Mouse (Mus musculus) lung, postnatal 36 days (tissue): ENCODE measurements around the gene Enkur.
A peak's percentile ranks its signal among the peaks of the same experiment; 100 is the strongest.
"Not testable (repeated sequence)": the region's sequence is repeated elsewhere in the genome, so short reads cannot be mapped to it uniquely, and the experiment has no call there.

Experiments used
- DNase-seq: peaks from one replicate; pipeline ENCODE4 v3.0.0; 2022; ENCODE audit warnings: mixed read lengths

The Enkur gene

DNA sequence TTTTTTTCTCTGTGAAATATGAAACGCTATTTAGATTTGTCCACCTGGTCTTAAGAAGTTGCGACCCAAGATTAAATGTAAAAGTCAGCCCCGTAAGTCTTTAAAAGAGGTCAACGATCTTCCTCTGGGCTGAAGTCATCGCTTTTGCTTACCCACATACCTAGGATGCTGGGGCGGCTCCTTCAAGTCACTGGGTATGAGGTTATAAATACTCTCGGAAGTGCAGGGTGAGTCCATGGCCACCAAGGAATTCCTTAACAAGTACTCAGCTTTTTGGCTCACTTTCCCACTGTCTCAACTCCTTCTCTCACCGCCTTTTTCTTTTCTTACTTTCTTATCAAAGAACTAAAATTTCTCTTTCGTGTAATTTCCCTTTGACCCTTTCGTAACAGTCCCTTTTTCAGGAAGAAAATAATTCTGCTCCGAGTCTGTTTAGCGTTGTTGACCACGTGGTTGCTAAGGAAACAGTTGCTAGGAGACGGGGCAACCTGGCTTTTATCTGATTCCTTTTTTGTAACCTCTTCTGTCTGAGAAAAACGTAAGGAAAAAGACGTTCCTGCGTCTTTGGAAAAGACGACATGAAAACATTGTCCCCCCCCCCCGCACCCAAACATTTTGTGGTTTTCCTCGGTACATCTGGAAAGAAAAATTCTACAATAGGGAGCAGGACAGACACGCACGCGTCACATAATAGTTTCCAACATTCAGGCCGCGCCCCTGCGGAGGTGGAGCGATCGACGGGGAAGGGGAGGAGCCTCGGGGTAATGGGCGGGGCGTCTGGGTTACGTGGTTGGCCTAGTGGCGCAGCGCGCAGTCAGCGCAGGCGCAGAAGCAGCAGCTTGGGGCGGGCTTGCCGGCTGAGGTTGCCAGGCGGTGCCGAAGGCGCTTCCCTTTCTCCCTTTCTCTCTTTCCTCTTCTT, at the start of gene Enkur, which contains the start of gene Thnsl1:
TSS of gene Enkur (minus strand) at position 454 of the 919 bp plus-strand sequence.
TSS of gene Thnsl1 (plus strand) at position 813 of the 919 bp plus-strand sequence.
- DNase-seq: peak; percentile 99

DNA sequence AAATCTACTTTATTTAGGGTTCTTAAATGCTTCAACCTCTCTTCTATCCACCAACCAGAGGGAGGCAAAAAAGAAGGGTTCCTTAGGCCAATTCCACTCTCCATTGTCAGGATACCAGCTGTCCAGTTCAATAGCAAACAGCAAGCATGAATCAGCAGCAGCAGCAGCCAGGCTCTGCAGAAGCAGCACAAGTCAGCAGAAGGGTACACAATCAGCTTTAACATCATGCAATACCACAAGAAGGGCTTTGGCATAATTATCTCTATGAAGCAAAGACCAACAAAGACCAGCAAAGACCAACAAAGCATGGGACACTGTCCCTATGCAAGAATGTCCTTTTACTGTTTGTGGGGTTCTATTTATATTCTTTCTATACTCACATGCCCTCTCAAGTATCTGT, 49.1 kb upstream of the Enkur start:
- no peak for DNase-seq

DNA sequence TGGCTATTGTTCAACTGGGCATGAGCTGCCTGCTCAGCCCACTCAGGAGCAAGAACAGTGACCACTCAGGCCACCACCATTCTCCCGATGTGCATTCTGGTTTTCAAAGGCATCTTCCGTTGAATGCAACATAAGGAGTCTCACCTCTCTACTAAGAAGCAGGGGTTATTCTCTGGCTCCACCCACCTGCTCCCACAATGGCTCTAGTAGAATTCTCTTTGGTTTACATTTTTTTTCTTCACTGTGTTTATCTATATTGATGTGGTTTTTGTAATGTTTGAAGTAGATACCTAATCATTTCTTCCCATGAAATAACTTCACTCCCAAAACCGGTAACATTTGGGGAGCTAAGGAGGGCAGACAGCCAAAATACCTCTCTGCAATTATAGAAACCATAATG, 48.5 kb upstream of the Enkur start:
- no peak for DNase-seq

DNA sequence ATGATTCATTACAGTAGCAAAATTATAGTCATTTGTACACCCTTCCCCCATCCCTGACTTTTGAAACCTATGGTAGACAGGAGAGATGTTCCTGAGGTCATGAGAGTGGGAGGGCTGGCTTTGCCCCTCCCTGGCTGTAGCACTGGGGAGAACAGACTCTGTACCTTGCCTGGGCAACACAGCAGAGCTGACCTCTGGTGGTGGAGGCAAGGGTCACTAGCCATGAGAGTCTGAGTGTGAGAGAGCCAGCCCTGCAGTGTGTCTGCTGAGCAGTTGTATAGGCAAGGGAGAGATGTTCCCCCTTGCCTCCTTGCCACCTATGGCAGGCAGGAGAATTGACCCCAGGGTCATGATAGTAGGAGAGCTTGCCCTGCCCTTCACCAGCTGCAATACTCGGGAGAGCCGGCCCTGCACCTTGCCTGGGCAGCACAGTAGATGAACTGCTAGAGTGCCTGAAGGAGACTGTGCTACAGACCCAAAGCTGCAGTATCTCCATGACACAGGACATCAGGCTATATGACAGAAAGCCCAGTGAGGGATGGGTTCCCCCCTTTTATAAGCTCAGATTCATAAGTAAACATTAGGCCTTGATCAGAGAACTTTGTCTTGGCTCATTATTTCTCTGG, 40.4 kb upstream of the Enkur start:
- DNase-seq: no peak

GRCm38 (mm10) chr2:21244986-21245385, 39.8 kb upstream of the Enkur start:
- peak; percentile 56 for DNase-seq

- not testable (repeated sequence) for DNase-seq
These were observed 38.9 kb upstream of the Enkur start for GRCm38 (mm10) chr2:21244104-21244503.

DNA sequence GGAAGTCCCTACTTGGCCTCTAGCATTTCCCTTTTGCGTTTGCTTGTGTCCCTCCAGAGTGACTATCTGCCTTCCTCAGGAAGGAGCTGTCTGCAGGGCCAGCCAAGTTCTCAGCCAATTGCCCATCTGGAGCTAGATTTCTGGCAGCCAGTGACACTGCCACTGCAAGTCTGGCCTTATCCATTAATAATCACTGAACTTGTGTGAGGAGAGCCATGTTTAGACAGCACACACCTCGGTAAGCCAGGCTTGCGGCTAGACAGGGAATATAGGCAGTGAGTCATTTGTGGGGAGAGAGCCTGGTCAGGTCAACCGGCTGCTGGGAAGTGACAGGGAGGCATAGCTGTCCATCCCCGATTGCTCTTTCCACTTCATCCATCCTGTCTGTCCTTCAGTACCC, 31.7 kb upstream of the Enkur start:
- DNase-seq: no peak

- no peak for DNase-seq
These were observed 30.8 kb upstream of the Enkur start for GRCm38 (mm10) chr2:21235844-21236386.

DNA sequence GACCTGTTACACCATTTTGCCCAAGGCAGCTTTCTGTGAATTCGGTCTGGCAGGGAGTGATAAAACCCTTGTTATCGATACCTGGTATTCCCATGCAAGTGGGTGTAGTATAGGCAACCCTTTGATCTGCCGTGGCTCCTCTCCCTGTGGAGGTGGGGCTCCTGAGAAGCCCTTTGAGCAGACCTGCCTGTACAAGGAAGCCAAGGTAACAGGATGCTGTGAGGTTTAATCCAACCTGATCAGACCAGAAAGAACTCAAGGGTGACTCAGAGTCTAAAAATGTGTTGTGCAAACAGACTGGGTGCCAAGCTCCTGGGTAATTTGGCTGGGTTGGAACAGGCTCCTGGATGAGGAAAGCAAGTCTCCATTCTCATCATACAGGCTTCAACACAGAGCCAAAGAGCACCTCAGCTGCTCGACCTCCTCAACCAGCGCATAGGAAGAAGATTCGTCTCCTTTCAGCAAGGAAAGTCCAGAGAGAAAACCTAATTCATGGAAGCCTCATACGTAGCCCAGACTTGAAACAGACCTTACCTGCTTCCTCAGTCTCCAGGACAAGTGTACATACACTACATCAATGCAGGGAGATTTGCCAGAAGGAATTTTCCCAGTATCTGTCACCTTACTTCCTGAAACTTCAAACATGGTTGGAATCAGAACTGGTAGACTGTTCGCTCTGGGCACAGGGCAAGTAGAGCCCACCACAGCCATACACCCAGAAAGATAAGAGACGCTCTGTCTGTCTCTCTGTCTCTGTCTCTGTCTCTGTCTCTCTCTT, 29.9 kb upstream of the Enkur start:
- peak; percentile 86 for DNase-seq

DNA sequence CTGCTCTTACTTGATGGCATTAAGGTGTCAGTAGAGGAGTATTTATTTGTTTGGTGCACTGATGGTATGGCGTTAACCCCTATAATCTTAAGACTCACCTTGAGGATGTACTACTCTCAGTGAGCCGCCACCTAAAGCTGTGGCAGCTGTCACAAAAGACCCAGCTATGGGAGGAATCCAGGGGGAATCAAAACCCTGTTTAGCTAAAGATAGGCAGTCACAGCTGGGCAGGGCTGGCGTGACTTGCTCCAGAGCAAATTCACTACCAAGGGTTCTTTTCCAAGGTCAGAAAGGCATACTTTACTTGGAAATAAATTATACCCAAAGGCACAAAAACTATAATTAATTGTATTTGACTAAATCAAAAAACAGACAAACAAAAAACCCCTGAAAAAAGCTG, 26.0 kb upstream of the Enkur start:
- no peak for DNase-seq

- no peak for DNase-seq
These were observed 25.1 kb upstream of the Enkur start for GRCm38 (mm10) chr2:21230276-21230675.

- DNase-seq: no peak
These were observed 17.6 kb upstream of the Enkur start for GRCm38 (mm10) chr2:21222453-21223384.

DNA sequence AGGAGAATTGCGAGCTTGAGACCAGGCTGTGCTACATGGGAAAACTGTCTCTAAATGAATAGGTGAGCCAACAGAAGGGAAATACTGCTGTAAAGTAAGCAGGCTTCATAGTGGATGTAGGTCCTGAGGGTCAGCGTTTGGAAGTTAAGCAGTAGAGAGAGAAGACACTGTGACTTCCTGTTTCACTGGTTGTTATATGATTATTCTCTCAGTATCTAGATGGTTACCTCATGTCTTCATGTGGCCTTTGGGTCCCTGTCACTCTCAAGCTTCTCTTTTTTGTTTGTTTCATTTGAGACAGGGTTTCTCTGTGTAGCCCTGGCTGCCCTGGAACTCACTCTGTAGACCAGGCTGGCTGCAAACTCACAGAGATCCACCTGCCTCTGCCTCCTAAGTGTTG, 10.1 kb upstream of the Enkur start:
- no peak for DNase-seq

- no peak for DNase-seq
These were observed 9.2 kb upstream of the Enkur start for GRCm38 (mm10) chr2:21214322-21214721.

DNA sequence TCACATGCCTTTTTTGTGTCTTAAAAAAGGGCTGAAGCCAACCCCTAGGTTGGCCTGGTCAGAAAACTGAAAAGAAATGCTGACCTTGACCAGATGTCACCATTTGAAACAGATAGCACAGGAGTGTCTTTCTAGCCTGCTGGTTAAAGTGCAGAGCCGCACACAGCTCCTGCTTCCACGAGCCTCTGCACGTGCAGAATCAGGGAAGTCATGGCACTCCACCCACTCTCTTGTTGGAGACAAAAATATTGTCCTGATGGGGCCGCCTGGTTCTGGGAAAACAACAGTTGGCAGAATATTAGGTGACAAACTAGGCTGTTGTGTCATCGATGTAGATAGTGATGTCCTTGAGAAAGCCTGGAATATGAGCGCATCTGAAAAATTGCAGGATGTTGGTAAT, 6.2 kb upstream of the Enkur start:
- no peak for DNase-seq

DNA sequence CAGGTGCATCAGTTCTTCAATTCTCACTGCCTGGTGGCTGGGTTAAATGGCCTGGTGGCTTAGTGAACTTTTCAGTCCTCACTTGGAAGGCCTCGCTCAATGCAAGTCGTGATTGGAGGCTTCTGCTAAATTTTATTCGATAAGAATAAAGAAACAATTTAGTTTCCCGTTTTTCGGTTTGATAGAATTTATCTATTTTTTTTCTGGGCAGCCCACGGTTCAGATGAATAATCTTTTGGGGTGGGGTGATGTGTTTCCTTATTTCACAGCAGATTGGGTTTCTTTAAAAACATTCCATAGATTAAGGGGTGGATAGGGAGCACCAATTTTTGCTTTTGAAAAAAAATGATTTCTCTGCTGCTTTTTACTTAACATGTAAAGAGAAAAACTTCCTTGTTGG, 1.1 kb upstream of the Enkur start:
- DNase-seq: no peak

DNA sequence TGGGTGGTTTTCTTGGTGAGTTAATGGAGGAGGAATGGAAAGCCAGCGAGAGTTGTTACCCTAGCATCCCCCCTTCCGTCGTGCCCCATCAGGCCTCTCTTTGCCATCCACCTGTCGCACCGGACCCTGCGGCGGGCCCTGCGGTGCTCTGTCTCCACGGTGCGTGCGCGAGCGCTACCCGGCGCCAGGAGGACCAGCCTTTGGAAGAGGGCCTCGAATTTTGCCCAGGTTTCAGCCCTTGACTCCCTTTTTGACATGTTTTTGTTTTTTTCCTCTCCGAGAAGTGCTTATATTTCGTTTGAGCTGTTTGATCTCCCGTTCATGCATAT, 630 bp upstream of the Enkur start:
- no peak for DNase-seq

DNA sequence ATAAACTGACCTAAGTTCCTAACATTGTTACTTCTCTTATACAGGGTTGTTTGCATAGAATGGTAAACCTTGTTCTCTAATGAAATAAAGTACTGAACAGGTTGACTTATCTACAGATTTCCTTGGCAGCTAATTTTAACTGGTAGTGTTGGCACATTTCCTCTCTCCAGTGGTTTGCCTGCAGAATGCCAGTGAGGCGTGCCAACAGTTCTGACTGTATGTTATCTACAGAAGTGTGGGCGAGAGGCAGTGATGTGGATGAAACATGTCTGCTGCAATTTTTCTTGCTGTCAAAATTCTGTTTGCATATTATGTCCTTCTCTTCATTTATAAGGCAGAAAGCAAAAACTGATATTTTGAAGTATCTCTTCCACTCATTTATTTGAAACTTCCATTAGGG, 2.4 kb downstream of the Enkur start:
- peak; percentile 22 for DNase-seq

GRCm38 (mm10) chr2:21199051-21199450, 6.1 kb downstream of the Enkur start:
- no peak for DNase-seq

GRCm38 (mm10) chr2:21195233-21195632, 9.9 kb downstream of the Enkur start:
- no peak for DNase-seq

- DNase-seq: no peak
These were observed 13.9 kb downstream of the Enkur start for GRCm38 (mm10) chr2:21191232-21191631.

DNA sequence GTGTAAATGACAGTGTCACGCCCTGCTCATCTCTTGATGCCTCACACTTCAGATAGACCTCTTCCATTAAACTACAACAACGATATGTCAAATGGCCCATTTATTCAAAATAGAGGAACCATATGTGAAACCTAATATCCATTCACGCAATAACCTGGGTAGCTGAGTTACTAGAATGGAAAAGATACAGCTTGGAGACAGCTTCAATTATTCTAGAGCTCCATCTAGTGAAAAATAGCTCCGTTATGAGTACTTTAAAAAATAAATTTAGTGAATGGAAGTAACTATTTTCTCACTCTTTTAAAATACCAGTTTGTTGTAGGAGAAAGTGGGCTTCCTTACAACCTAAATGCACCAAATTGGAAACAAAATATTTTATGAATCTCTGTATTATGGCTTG, 16.6 kb downstream of the Enkur start:
- no peak for DNase-seq
